Mouse (Mus musculus) neutrophil, adult 5-6 weeks (primary cell): ENCODE data around the gene Ubxn2a. TPM values are rescaled to one million over a fixed set of nuclear protein-coding genes. Genes with fewer than 3 reads are reported as not detected.

Source experiments
- ATAC-seq: fragments of 151-379, 151-347 bp; 2 replicates; pipeline ENCODE4 v1.8.0; 2017; ENCODE audit warnings: mild to moderate bottlenecking, moderate TSS enrichment; ENCODE audit not compliant: insufficient number of reproducible peaks, poor library complexity, low FRiP score, severe bottlenecking; ENCODE audit errors: extremely low read depth
- total RNA-seq: library from RNA; stranded (forward); fragments of 200-1000 nt; gene quantifications from 2 replicates; pipeline ENCODE4 v1.2.3, GENCODE M21; 2017

The Ubxn2a gene
- total RNA-seq, 1 experiment from 2014 or later: 47.3 TPM

DNA sequence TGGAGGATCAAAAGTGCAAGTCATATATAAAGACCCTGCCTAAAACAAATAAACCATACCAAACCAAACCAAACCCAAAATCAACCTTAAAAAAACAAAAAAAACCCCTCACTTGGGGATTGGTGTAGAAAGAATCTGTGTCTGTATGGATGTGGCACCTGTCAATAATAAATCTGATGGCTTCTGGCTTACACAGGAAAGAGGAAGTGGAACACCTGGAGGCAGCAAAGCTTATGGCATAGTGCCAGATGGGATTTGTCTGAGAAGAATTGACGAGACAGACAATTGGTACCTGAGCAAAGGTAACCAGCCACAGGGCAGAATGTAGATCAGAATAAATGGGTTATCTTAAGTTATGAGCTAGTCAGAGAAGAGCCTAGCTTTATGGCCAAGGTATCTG, 22.4 kb downstream of the Ubxn2a start:
- ATAC-seq: no peak

DNA sequence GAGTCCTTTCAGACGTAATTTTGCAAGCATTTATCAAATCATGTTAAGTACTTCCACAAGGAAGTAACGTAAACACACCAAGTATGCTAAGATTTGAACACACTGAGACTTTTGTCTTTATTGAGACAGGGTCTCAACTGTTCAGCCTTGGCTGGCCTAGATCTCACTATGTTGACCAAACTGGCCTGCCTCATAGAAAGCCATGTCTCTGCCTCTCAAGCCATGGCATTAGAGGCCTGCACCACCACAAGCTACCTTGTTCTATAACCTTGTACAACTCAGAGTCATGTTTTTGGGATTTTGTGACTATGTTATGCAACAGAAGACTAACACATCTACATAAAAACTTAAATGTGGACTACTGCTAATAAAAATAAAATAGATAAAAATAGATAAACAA, 25.4 kb downstream of the Ubxn2a start:
- no peak for ATAC-seq

DNA sequence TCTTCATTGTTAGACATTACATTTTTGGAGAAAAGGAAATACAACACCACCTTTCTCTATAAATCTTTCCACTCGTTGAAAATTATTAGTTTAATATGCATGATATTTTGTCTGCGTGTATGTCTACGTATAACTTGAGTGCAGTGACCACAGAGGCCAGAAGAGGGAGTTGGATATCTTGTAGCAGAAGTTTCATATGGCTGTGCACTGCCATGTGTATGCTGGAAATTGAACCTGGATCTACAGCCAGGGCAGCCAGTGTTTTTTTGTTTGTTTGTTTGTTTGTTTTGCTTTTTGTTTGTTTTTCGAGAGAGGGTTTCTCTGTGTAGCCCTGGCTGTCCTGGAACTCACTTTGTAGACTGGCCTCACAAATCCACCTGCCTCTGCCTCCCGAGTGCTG, 28.5 kb downstream of the Ubxn2a start:
- no peak for ATAC-seq

DNA sequence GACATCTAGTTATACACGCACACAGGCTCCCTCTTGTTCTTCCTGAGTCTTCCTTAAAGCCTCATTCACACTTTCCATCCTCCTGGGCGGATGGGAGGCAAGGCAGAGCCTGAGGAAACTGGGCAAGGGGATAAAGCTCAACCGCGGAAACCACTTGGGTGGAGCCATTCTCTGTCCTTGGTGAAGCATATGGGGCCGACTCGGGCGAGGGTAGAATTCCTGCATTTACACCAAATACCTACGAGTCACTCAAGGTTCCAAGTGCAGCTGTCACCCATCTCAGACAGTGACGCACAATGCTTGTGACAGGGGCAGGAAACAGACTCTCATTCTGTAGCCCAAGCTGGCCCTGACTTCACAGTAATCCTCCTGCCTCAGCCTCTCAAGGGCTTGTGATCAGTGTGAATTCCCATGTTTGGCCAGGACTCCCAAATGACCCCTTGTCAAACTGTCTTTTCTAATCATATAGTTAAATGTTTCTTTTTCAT, 29.2 kb downstream of the Ubxn2a start:
- ATAC-seq: no peak

DNA sequence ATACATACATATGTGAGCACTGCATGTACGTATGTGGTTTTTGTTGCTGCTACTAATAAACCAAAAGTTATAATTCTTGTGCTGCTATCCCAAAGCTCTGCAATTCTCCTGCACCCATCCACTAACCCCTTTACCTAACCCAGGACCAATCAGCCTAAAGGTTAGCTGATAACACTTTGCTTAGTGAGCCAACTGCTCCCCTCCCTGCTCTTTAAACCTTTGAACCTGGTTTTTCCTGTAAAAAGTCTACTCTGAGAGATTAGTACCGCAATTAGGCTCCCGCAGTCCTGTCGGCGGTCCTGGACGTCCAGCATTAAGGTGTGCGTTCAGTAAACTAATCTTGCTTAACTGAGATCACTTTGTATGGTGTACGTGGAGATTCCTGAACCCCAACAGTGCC, 31.9 kb downstream of the Ubxn2a start:
- ATAC-seq: no peak

DNA sequence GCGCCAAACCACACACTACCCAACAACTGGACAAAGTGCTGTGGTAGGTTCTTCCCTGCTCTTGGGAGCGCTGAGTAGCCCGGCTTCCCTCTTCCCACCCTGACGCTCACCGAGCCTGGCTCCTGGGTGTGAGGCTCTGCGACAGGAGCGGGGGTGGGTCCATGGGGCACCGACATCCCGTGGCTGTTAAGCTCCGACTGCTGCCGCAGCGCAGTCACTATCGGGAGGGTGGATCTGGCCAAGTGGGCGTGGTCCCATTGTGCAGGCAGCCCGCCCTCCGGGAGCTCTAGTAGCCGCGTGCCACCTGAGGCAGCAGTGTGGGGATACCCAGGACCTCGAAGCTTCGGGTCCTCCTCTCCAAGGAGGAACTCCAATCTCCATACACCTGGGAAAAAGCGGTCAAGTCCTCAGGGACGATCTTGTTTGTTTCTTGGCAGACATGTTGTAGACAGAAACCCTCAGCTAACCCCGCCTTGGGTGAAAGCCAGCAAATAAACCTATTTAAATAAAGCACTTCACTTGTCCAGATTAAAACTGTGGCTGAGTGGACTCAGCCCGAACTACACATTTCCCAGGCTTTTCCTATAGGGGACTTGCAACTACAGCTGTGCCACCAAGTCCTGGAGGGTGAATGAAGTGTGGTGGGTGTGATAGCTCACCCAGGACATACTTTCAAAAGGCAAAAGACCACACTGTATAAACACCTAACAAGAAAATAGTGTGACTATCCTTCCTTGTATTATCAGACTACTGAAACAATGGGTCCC, 33.2 kb downstream of the Ubxn2a start, which contains the start of gene Mfsd2b:
Gene Mfsd2b (minus strand): TSS at position 199 of the 767 bp plus-strand sequence.
- ATAC-seq: peak; percentile 34; the same call in 1 of the 2 replicates

DNA sequence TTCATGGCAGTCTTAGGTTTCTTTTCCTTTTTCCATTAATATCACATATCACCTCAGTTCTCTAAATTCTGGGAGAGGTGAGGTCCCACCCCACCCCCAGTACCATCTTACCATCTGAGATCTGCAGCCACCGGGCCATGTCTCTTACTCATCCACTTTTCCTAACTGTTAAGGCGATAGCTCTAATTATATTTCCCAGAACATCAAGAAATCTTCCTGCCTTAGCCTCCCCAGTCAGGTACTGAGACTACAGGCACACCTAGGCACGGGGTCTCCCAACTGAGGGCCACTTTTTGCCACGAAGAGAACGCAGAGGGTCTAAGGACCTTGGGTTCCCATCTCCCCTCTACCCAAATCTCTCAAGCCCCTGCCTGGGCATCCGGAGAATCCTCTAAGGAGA, 34.0 kb downstream of the Ubxn2a start:
- ATAC-seq: no peak

DNA sequence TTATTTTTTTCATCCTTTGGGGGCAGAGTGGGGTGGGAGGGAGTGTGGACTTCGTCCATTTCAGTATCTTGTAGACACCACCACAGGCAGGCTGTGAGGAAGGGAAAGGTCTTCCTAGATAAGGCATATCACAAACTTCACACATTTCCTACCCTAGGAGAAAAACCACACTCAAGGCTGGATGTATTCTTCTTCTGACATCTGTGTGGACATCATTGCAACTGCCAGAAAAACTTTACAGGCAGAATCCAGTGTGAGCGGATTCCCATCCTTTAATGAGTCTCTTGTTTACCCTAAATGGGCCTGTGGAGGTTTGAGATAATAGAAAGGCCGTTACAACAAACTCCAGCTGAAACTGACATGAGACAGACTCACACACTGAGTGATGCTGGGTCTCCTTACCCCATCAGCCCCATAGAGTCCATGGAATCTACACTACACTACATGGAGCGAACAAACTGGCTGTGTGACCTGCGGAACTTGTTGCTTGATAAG, 34.5 kb downstream of the Ubxn2a start:
- ATAC-seq: no peak

DNA sequence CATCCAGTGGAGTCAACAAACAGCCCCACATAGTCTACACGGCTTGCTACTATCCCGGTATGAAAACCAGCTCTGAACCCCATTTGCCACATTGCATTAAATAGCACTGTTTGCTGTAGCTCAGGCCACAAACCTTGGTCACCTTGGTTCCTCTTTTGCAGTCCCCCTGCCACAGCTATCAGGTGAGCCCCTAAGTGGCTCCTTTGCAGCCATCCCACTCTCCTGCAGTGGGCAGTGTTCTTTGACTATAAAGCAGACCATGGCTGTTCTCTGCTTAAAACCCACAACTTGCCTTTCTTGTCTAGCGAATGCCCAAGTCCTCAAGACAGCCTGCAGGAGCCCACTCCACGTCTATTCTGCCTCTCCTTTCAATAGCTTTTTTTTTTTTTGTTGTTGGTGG, 35.2 kb downstream of the Ubxn2a start:
- no peak for ATAC-seq

DNA sequence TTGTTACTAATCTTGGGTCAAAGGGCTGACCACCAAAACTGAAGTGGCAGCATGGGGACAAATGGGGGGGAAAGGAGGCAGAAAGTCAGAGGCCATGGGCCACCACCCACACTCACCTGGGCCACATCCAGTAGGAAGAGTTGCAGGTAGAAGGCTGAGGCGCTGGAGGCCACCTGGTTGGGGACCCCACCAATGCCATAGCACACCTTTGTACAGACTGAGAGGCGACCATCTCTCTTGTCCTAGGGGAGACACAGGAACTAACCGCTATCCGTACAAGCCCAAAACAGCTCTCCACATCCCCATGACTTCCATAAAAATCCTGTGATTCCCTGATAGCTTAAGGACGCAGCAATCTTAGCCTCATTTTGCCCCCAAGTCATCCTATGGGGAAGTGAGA, 36.2 kb downstream of the Ubxn2a start:
- ATAC-seq: no peak

DNA sequence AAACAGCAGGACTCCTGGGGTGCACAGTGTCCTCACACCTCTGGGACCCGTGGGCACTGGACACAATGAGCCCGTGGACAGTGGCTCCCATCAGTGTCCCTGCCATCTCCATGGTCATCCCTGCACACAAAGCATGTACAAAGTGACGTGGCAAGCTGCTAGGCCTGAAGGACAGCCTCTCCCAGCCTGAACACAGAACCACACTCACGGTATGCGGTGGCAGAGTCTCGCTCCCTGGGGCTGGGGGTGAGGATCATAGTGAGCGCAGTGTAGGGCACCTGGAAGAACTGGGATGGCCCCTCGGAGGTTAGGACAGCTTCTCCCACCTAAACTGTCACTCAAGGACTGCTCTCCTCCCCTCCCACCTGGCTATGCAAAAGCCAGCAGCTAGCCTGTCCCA, 38.6 kb downstream of the Ubxn2a start:
- ATAC-seq: no peak

DNA sequence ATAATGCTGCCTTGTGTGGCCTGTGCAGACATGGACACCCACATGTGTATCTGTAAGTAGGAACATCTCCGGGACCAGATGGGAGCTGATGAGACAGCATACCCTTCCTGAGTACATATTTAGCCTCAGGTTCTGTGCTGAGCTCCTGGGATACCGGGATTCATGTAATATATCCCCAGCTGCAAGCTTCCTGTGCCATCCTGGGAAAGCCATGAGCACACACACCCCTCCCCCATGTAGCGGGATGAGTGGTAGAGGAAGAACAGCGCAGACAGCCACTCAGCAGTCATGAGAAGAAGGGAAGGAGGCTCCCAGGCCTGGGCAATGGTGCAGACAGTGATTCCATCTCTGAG, 43.2 kb downstream of the Ubxn2a start:
- ATAC-seq: no peak

DNA sequence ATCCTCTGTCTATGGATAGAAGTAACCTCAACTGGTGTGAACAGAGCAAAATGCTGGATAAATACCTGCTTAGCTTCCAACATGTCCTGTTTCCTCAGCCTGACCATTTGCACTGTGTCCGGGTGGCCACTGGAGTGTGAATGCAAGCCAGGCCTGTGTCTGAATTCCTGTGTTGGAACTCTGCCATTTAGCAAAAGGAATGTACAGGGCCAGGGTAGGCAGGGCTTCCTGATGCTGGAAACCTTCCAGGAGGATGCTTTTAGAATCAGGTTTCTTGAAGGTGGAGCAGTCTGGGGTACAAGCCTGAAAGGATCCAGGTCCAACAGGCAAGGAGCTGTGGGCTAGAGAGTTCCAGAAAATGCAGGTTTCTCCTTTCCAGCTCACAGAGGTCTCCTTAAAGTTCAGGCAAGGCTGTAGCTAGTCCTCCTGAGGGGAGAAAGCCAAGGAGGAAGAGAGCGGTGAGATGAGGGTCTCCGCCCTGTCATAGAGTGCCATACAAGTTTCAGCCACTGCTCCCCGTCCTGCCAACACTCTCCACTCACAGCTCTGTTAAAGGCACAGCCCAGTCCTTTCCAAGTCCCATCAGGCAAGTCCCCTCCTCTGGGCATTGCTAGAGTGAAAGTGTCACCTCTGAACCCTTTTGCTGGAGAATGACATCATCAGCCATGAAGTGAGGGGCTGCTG, 43.7 kb downstream of the Ubxn2a start:
- no peak for ATAC-seq

DNA sequence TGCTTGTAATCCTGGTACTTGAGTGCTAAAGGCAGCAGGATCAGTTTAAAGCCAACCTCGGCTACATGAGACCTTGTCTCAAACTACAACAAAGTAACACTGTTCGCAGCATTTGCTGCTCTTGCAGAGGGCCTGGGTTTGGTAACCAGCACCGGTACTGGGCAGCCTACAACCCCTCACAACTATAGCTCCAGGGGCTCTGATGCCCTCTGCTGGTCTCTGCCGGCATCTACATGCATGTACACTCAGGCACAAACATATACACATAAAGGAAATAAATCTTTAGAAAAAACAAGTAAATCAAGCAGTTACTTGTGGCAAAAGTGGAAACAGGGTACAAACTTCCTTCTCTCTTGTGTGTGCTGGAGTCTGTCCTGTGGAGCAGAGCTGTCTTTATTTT, 44.8 kb downstream of the Ubxn2a start:
- no peak for ATAC-seq

DNA sequence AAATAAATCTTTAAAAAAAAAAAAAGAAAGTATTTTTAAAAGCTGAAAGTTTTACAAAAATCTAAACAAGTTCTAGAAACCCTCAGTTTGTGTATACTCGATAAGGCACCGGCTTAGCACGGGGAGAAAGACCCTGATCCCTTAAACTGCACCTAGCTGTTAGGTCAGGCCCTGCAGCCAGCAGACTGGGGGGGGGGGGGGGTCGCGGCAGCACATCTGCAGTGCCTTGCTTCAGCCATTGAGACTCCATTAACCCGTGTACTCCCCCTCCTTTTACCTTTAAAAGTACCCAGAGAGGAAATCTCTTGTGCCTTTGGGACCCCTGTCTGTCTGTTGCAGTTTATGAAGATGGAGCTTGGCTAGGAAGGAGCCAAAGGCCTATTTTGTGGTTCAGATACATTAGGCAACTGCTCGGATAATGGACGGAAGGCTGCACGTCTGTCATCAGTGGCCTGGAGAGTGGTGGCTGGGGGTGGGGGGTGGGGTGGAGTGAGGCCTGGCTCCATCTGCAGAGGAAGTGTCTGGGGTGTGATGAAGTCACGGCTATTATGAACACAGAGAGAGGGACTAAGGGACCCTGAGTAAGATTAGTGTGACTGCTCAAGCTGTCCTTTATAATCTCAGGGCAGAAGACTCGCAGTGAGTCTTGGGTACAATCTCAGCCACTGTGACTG, 48.1 kb downstream of the Ubxn2a start:
- ATAC-seq: no peak

DNA sequence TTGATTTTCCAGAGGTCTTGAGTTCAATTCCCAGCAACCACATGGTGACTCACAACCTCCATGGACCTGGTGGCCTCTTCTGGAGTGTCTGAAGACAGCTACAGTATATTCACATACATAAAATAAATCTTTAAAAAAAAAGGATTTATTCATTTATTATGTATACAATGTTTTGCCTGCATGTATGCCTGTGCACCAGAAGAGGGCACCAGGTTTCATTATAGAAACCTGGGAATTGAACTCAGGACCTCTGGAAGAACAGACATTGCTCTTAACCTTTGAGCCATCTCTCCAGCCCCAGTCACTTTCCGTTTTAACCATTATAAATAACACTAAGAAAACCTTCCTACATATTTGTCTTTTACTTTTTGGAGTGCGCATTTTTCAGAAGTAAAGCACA, 50.7 kb downstream of the Ubxn2a start:
- no peak for ATAC-seq

DNA sequence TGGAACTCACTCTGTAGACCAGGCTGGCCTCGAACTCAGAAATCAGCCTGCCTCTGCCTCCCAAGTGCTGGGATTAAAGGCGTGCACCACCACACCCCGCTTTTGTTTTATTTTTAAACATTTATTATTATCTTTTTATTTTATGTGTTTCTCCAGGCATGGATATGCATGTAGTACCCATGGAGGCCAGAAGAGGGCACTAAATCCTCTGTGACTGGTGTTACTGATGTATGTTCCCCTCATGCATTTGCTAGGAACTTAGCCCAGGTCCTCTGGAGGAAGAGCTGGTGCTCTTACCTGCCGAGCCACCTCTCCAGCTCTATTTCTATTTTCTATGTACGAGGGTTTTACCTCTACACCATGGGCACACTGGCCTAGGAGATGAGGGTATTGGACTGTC, 51.3 kb downstream of the Ubxn2a start:
- ATAC-seq: 0 out of 2 replicates have a peak, but pooled peaks have one; percentile 26

DNA sequence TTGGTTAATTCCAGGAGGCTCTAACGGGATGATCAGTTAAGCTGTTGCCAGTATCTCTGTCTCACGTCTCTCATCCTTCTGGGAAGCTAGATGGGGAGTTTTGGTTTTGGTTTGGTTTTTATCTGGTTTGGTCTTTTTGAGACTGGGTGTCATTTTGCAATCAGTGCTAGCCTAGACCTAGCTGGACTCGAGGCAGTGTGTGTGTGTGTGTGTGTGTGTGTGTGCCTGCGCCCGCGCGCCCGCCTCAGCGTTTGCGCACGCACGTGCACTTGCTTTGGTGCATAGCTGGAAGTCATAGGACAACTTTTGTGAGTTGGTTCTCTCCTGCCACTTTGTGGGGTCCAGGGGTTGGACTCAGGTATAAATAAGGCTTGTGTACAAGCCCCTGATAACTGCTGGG, 63.8 kb downstream of the Ubxn2a start:
- ATAC-seq: no peak

DNA sequence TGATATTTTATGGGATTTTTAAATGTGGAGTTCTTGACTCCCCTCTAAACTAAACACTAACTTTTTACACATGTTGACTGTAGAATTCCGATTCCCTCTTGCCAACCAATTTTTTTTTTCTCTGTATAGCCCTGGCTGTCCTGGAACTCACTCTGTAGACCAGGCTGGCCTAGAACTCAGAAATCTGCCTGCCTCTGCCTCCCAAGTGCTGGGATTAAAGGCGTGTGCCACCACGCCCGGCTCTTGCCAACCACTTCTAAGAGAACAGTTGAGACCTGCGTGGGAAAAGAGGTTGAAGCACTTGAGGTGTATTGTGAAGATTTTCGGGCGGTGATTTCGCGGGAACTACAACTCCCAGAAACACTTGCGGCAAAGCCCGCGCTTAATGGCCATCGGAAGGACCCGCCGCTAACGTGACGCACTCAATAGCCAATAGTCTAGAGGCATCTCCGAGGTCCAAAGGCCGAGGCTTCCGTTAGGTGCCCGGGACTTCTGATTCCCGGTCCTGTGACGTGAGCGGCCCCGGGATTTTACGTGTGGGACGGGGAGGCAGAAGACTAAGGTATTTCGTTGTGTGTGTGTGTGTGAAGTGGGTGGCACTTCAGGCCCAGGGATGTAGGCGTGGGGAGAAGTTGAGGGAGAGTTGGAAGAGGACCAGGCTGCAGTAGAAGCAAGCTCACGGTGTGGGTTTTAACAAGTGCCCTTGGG, 64.5 kb downstream of the Ubxn2a start, which contains the start of gene Wdcp:
Gene Wdcp (plus strand): TSS at position 414 of the 708 bp plus-strand sequence.
- ATAC-seq: peak; percentile 95
